Mouse (Mus musculus): ENCODE data around the gene Cpsf4l.

The Cpsf4l gene

GRCm38 (mm10) chr11:113699643-113700042 lies 10.2 kb downstream of the Cpsf4l start:
- peak; percentile 48 for DNase-seq (ENCODE audit: low read depth, low spot score)

DNA sequence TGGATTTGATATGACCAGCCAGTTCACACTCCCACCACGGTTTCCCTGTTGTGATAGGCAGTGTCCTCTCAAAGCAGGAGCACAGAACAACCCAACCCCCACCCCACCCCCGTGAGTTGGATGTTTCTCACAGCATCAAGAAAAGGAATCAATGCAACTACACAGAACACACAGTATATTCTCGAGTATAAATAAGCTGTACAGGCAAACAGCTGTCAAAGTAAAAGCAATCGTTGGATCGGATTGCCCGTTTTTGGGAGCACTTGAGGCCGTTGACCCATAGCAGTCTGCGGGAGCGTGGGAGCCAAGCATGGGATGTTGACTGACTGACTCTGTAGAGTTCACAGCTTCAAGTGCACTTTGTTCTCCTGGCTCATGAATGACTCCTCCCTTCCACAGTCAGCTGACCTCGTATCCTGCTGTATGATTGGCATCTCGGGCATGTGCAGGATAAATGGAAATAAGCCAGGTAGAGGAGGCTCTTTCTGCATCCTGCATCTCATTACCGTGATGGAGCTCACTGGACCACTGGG lies 11.7 kb downstream of the Cpsf4l start:
- DNase-seq (ENCODE audit: low read depth, low spot score), result no peak

DNA sequence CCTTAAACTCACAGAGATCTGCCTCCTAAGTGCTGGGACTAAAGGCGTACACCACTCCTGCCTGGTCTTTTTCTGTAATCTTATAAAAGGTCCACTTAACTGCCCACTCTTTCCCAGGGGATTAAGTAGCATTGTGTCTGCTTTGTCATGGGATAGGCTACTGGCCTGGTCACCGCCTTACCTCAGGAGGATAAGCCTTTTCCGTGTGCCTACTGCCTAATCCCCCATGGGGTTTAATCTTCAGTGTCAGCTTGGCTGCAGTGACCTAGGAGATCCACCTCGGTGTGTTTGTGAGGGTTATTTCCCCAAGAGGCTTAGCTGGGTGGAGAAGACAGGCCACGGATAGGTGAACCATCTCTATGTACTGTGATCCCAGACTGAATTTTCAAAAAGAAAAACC lies 12.2 kb downstream of the Cpsf4l start:
- no peak for DNase-seq (ENCODE audit: low read depth, low spot score)

- DNase-seq (ENCODE audit: low read depth, low spot score), result no peak
Measured at GRCm38 (mm10) chr11:113691851-113692250, 18.0 kb downstream of the Cpsf4l start.

DNA sequence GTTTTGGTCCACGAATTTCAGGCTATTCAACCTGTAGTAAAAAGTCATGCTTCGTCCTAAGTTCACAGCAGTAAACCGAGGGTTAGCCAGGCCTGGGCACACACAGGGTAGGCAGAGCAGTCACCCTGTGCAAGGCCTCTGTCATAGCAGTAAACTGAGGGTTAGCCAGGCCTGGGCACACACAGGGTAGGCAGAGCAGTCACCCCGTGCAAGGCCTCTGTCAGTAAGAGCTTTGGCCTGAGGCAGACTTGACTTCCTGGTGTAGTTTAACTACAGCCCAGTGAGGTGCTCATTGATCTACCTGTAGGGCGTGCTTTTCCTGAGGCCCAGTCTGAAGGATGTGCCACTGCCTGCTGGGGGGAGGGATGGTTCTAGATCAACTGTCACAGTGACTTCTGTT lies 18.5 kb downstream of the Cpsf4l start:
- DNase-seq (ENCODE audit: low read depth, low spot score), result no peak

DNA sequence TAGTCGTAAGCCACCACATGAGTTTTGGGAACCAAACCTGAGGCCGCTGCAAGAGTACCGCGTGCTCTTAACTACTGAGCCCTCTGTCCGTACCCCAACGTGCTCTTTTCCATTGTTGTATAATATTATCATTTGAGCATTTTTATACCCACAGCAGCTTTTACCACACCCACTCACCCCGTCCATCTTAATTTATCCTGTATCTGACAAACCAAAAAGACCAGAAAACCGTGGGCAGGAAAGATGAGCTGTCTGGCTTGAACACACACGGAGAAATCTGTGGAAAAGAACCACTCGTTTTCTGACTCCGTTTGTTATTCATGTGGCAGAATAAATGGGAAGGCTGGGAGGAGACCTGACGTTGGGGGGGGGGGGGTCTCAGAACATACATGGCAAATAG lies 19.3 kb downstream of the Cpsf4l start:
- DNase-seq (ENCODE audit: low read depth, low spot score), result no peak

- peak; percentile 58 for DNase-seq (ENCODE audit: low read depth, low spot score)
Measured at GRCm38 (mm10) chr11:113687031-113687430, 22.8 kb downstream of the Cpsf4l start.

DNA sequence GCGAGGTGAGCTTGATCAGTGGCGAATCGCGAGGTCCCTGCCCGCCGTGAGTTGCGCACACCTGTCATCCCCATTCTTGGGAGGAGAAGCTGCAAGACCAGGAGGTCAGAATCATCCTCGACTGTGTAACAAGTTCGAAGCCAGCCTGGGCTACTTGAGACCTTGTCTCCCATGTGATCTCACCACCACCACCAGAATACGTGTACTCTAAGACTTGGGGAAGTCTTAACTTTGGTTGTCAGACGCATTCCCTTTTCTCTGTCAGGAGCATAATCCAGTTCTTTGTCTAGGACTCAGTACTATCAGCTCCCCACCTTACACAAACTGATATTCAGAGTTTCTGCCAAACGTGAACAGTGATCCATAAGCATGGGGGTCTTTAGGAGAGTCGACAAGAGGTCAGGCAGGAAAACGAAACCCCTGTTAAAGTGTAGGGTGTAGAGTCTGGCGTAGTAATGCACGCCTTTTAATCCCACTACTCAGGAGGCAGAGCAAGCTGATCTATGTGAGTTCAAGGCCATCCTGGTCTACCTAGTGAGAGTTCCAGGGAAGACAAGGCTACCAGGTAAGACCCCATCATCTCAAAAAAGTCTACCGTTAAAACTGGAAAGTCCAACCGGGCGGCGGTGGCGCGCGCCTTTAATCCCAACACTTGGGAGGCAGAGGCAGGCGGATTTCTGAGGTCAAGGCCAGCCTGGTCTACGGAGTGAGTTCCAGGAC lies 24.9 kb downstream of the Cpsf4l start:
- no peak for DNase-seq (ENCODE audit: low read depth, low spot score)

- DNase-seq (ENCODE audit: low read depth, low spot score), result peak; percentile 95
Measured at GRCm38 (mm10) chr11:113683957-113684706, 25.7 kb downstream of the Cpsf4l start, which contains the start of the genes Fam104a and D11Wsu47e. TSS of gene Fam104a (minus strand) at chr11:113684155. TSS of gene D11Wsu47e (plus strand) at chr11:113684412.

DNA sequence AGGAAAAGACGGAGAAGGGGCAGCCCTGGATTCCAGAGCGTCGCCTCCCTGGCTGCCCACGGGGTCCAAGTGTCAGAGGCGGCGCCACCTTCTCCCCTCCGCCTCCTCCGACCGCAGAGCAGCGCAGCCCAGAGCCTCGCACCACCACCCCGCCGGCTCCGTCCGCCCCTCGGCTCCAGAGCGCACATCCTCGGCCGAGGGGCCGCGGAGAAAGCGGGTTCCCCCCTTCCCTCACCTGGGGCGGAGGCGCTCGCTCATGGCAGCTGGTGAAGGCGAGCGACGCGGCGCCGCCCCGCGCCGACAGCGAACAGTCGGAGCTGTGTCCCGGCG lies 26.2 kb downstream of the Cpsf4l start:
- DNase-seq (ENCODE audit: low read depth, low spot score), result no peak

GRCm38 (mm10) chr11:113682897-113683626 lies 26.8 kb downstream of the Cpsf4l start:
- DNase-seq (ENCODE audit: low read depth, low spot score), result peak; percentile 70

DNA sequence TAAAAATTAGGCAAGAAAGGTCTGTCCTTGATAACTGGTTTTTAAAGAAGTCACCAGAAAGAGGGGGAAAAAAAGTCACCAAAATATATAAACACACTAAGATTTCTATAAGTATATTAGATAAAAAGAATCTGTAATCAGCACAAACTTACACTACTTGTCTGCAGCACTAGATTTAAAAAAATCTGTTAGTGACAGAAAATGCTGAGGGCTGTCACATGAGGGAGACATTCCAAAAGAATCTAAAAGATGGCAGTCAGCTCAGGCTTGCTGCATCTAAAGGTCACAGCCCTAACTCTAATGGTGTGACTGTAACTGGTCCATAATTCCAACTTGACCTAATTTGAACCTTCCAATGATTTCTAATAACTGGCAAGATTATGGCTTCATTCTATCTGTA lies 27.8 kb downstream of the Cpsf4l start:
- no peak for DNase-seq (ENCODE audit: low read depth, low spot score)

DNA sequence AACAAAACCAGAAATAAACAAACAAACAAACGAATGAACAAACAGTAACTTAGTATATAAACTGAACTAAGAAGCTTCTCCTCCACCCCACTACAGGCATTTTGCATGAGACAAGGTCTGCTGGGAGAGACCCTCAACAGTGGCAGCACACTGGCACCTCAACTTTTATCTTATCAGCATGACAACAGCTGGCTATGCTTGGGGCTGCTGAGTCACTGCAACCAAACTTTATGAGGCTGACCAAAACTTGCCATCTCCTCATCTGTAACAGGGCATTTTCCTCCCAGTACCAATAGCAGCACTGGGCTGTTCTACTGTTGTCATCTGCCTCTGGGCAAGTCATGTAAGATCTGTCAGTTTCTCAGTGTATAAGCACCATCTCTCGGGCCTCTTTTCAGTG lies 28.9 kb downstream of the Cpsf4l start:
- no peak for DNase-seq (ENCODE audit: low read depth, low spot score)

- DNase-seq (ENCODE audit: low read depth, low spot score), result no peak
Measured at GRCm38 (mm10) chr11:113678373-113678772, 31.4 kb downstream of the Cpsf4l start.

DNA sequence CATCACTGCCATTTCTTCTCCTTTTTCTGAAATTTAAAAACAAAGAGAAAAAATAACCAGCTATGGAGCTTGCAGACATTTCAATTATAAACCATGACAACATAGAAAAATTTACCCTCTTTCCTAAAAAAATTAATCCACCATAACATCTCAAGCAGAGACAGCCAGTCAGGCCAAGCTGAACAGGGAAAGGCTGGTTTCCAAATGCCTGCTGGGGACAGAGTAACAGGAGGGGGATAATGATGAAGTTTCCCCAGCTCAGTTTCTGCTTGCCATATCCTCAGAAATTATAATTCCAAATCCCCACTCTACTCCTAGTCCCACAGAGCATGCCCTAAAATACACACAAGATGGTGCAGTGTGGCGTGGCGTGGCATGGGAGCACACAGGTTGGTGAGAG lies 32.4 kb downstream of the Cpsf4l start:
- DNase-seq (ENCODE audit: low read depth, low spot score), result no peak

- no peak for DNase-seq (ENCODE audit: low read depth, low spot score)
Measured at GRCm38 (mm10) chr11:113676847-113677246, 33.0 kb downstream of the Cpsf4l start.

GRCm38 (mm10) chr11:113674595-113674994 lies 35.2 kb downstream of the Cpsf4l start:
- no peak for DNase-seq (ENCODE audit: low read depth, low spot score)

DNA sequence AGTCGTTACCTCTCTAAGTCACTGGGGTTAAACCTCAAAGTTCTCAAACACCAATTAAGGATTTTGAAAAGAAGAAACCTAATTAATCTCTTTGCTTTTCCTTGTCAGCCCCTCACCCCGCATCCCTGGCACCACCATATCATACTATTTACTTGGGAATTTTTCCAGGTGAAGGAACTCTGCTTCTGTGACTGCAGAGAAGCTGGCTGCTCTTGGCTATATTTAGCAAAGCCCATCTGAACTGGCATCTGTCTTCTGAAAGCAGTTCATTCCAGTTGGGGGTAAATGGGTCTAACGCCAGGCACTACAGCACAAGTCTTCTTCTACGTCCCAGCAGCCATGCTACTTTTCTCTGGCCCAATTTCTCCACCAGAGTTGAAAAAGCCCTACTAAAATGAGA lies 36.2 kb downstream of the Cpsf4l start:
- DNase-seq (ENCODE audit: low read depth, low spot score), result no peak

GRCm38 (mm10) chr11:113669711-113670110 lies 40.1 kb downstream of the Cpsf4l start:
- no peak for DNase-seq (ENCODE audit: low read depth, low spot score)

GRCm38 (mm10) chr11:113668857-113669256 lies 41.0 kb downstream of the Cpsf4l start:
- no peak for DNase-seq (ENCODE audit: low read depth, low spot score)

GRCm38 (mm10) chr11:113667704-113668103 lies 42.1 kb downstream of the Cpsf4l start:
- DNase-seq (ENCODE audit: low read depth, low spot score), result no peak

GRCm38 (mm10) chr11:113667122-113667521 lies 42.7 kb downstream of the Cpsf4l start:
- DNase-seq (ENCODE audit: low read depth, low spot score), result no peak
